In the genomic region with DNA sequence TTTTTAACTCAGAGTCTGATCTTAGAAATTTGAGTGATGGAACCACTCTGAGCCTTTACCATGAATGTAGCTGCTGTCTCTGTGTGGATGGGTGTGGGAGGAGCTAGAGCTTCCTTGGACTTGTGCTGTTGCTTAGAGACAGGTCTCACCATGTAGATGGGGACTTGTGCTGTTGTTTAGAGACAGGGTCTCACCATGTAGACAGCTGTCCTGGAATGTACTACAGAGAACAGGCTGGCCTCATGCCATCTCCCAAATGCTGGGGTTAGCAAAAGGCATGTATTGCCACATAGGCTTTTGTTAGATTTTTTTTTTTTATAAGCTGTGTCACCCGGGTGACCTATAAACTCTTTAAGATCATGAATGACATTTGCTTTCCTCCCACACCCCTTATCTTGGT, we compare ENCODE assay signal across 19 mouse cellular contexts. TPM values are rescaled to one million over a fixed set of nuclear protein-coding genes. Genes with fewer than 3 reads are reported as not detected.
A peak's percentile ranks its signal among the peaks of the same experiment; 100 is the strongest.
DNase-seq lines count a peak whose midpoint lies in the region; ATAC-seq and TF ChIP-seq lines count a peak whose summit lies in the region.
"Had no signal": no experiment of that assay in that cellular context is flagged by ENCODE, and none has a peak within 500 bp of the region (broad histone marks: within the 10 kb centered on the region; RNA-seq: fewer than 3 reads in every experiment).

No protein-coding gene starts in this region.

- no peaks in the 10 kb centered on the region for H3K36me3 ChIP-seq in embryonic facial prominence, embryonic 14.5 days (ENCODE audit: control insufficient read depth, insufficient read depth, low read length)
- H3K36me3 ChIP-seq in embryonic facial prominence, embryonic 10.5 days (replicated peaks) = no peaks in the 10 kb centered on the region
- H3K36me3 ChIP-seq in lung, postnatal 0 days (ENCODE audit: insufficient read depth, low read length) = no peaks in the 10 kb centered on the region
- H3K36me3 ChIP-seq: forebrain, embryonic 15.5 days; limb, embryonic 13.5 days; midbrain, embryonic 12.5 days had no signal

- no peak for TF ChIP-seq CTCF in lung, postnatal 0 days (IDR thresholded peaks at IDR 0.05)

- no peak overlapping the region for H3K9ac ChIP-seq in embryonic facial prominence, embryonic 14.5 days (ENCODE audit: low read depth, low read length)
- H3K9ac ChIP-seq in lung, postnatal 0 days (replicated peaks; ENCODE audit: low read depth) = no peak overlapping the region
- H3K9ac ChIP-seq: forebrain, embryonic 15.5 days; limb, embryonic 13.5 days; midbrain, embryonic 12.5 days had no signal

- no peak for ATAC-seq in embryonic facial prominence, embryonic 14.5 days (ENCODE audit: low read depth)
- peak; percentile 92 for ATAC-seq in lung, postnatal 0 days
- ATAC-seq in inflammation-experienced regulatory T-cells, adult 6 months = no peak
- ATAC-seq: forebrain, embryonic 15.5 days; intestine, postnatal 0 days had no signal

- no peaks in the 10 kb centered on the region for H3K4me1 ChIP-seq in embryonic facial prominence, embryonic 14.5 days (ENCODE audit: control insufficient read depth, insufficient read depth, low read length)
- H3K4me1 ChIP-seq in embryonic facial prominence, embryonic 10.5 days = no peaks in the 10 kb centered on the region
- peaks cover 6% of the 10 kb centered on the region; the same call in 1 of the 2 replicates for H3K4me1 ChIP-seq in lung, postnatal 0 days (ENCODE audit: insufficient read depth, low read depth, low read length)
- H3K4me1 ChIP-seq: forebrain, embryonic 15.5 days; limb, embryonic 13.5 days; midbrain, embryonic 12.5 days had no signal

- no peak overlapping the region for H3K27ac ChIP-seq in embryonic facial prominence, embryonic 14.5 days (replicated peaks; ENCODE audit: low read depth, low read length)
- H3K27ac ChIP-seq in embryonic facial prominence, embryonic 10.5 days (replicated peaks) = no peak overlapping the region
- no peak overlapping the region; the same call in 1 of the 2 replicates for H3K27ac ChIP-seq in lung, postnatal 0 days (ENCODE audit: low read length)
- H3K27ac ChIP-seq: forebrain, embryonic 15.5 days; gastrocnemius, adult 2 months; limb, embryonic 13.5 days; midbrain, embryonic 12.5 days had no signal

- TF ChIP-seq EP300 in lung, postnatal 0 days (IDR thresholded peaks at IDR 0.05) = no peak

- H3K4me2 ChIP-seq in embryonic facial prominence, embryonic 14.5 days (ENCODE audit: low read depth, low read length) = no peak overlapping the region
- no peak overlapping the region for H3K4me2 ChIP-seq in lung, postnatal 0 days (replicated peaks; ENCODE audit: low read depth, low read length)
- H3K4me2 ChIP-seq: forebrain, embryonic 15.5 days; limb, embryonic 13.5 days; midbrain, embryonic 12.5 days had no signal

- DNase-seq in embryonic facial prominence, embryonic 14.5 days (ENCODE audit: low spot score) = peak; percentile 45
- DNase-seq in embryonic facial prominence, embryonic 10.5 days (ENCODE audit: low spot score) = no peak
- peak; percentile 12 for DNase-seq in heart, postnatal 4 days
- DNase-seq in heart, postnatal 10 days = no peak
- peak; percentile 81 for DNase-seq in lung, postnatal 0 days (ENCODE audit: low spot score)
- no peak for DNase-seq in lung, adult 18-20 months
- DNase-seq in lung, postnatal 4 days = peak; percentile 35 to 66
- DNase-seq: adrenal gland, postnatal 14 days; cerebellum, adult 9-10 months; gastrocnemius, adult 2 months; kidney, postnatal 10 days; right cerebral cortex, postnatal 25 days; thymus, adult 2 months had no signal

- no peaks in the 10 kb centered on the region for H3K9me3 ChIP-seq in embryonic facial prominence, embryonic 14.5 days (ENCODE audit: control insufficient read depth, low read length)
- no peaks in the 10 kb centered on the region for H3K9me3 ChIP-seq in embryonic facial prominence, embryonic 10.5 days
- no peaks in the 10 kb centered on the region for H3K9me3 ChIP-seq in lung, postnatal 0 days (ENCODE audit: low read length)
- H3K9me3 ChIP-seq: forebrain, embryonic 15.5 days; limb, embryonic 13.5 days; midbrain, embryonic 12.5 days had no signal

- WGBS in embryonic facial prominence, embryonic 14.5 days = 88% methylated on average over 1 of the region's 1 CpGs
- 89% methylated on average over 1 of the region's 1 CpGs for WGBS in embryonic facial prominence, embryonic 10.5 days
- WGBS in lung, postnatal 0 days = 0% methylated on average over 1 of the region's 1 CpGs

- no peaks in the 10 kb centered on the region for H3K27me3 ChIP-seq in embryonic facial prominence, embryonic 14.5 days (replicated peaks; ENCODE audit: control insufficient read depth, insufficient read depth, low read length)
- no peaks in the 10 kb centered on the region for H3K27me3 ChIP-seq in embryonic facial prominence, embryonic 10.5 days (replicated peaks; ENCODE audit: low read depth, poor library complexity, severe bottlenecking)
- H3K27me3 ChIP-seq in lung, postnatal 0 days (replicated peaks; ENCODE audit: insufficient read depth, low read length) = no peaks in the 10 kb centered on the region
- H3K27me3 ChIP-seq: forebrain, embryonic 15.5 days; limb, embryonic 13.5 days; midbrain, embryonic 12.5 days had no signal

- H3K4me3 ChIP-seq in embryonic facial prominence, embryonic 14.5 days (ENCODE audit: low read depth, low read length) = no peak overlapping the region
- H3K4me3 ChIP-seq in embryonic facial prominence, embryonic 10.5 days = no peak overlapping the region
- no peak overlapping the region for H3K4me3 ChIP-seq in lung, postnatal 0 days (ENCODE audit: low read depth, low read length)
- H3K4me3 ChIP-seq: forebrain, embryonic 15.5 days; gastrocnemius, adult 2 months; limb, embryonic 13.5 days; midbrain, embryonic 12.5 days had no signal

- intact Hi-C loops in heart, postnatal 10 days (cut with DNase I) = no loop called here

RNA-seq across cellular contexts. Expression of gene Gucy2c, which starts 17.7 kb away (rescaled TPM):
- 0.13 and 0.15 TPM in 2 replicates for polyA plus RNA-seq in embryonic facial prominence, embryonic 14.5 days (2014; fragmentation: Nextera tagmentation; extraction: Ambion mirVana)
- polyA plus RNA-seq in embryonic facial prominence, embryonic 10.5 days (2016; fragmentation: Nextera tagmentation; extraction: Ambion mirVana) = 0.11 TPM in 2 replicates
- not detected for total RNA-seq in heart, postnatal 4 days (2021)
- total RNA-seq in heart, postnatal 10 days (2021) = not detected
- 0.11 TPM in 1 of 2 replicates, not detected in the other for polyA plus RNA-seq in lung, postnatal 0 days (2015; fragmentation: Nextera tagmentation; extraction: Ambion mirVana)
- polyA plus RNA-seq in inflammation-experienced regulatory T-cells, adult 6 months (2017; shearing (Covaris generic)) = not detected
- total RNA-seq: gastrocnemius, adult 2 months had no signal
- polyA plus RNA-seq: heart, embryonic 14.5 days had no signal

RNA-seq across cellular contexts. Expression of gene Hist4h4, which starts 40.3 kb away (rescaled TPM):
- 0.64 and 1.1 TPM in 2 replicates for polyA plus RNA-seq in embryonic facial prominence, embryonic 14.5 days (2014; fragmentation: Nextera tagmentation; extraction: Ambion mirVana)
- polyA plus RNA-seq in embryonic facial prominence, embryonic 10.5 days (2016; fragmentation: Nextera tagmentation; extraction: Ambion mirVana) = 0.47 and 0.64 TPM in 2 replicates
- total RNA-seq in heart, postnatal 4 days (2021) = 10 to 100 TPM; 32.8 to 34.4 TPM
- 10 to 100 TPM; 20.5 to 22.3 TPM for total RNA-seq in heart, postnatal 10 days (2021)
- polyA plus RNA-seq in lung, postnatal 0 days (2015; fragmentation: Nextera tagmentation; extraction: Ambion mirVana) = 1.5 and 1.6 TPM in 2 replicates
- polyA plus RNA-seq in inflammation-experienced regulatory T-cells, adult 6 months (2017; shearing (Covaris generic)) = 1 to 10 TPM in 2 of 3 experiments, under 1 TPM in 1; 0.85 to 2.9 (median 2.8) TPM

RNA-seq across cellular contexts. Expression of gene H2afj, which starts 44.1 kb away (rescaled TPM):
- polyA plus RNA-seq in embryonic facial prominence, embryonic 14.5 days (2014; fragmentation: Nextera tagmentation; extraction: Ambion mirVana) = 93.2 and 98.2 TPM in 2 replicates
- 86.6 and 91.3 TPM in 2 replicates for polyA plus RNA-seq in embryonic facial prominence, embryonic 10.5 days (2016; fragmentation: Nextera tagmentation; extraction: Ambion mirVana)
- total RNA-seq in heart, postnatal 4 days (2021) = 10 to 100 TPM; 28.1 to 33.6 TPM
- total RNA-seq in heart, postnatal 10 days (2021) = 10 to 100 TPM; 35.3 to 42.5 TPM
- 424 and 464 TPM in 2 replicates for polyA plus RNA-seq in lung, postnatal 0 days (2015; fragmentation: Nextera tagmentation; extraction: Ambion mirVana)
- 100 to 1,000 TPM; 112 to 120 (median 112) TPM for polyA plus RNA-seq in inflammation-experienced regulatory T-cells, adult 6 months (2017; shearing (Covaris generic))

Comparison
In these comparisons a context has a peak if more than half of its experiments do, and no peak if none do; other contexts are left out.
1. DNase-seq: peak in embryonic facial prominence, embryonic 14.5 days (single experiment), heart, postnatal 4 days (single experiment), lung, postnatal 0 days (single experiment) and lung, postnatal 4 days (2 of 2); none in embryonic facial prominence, embryonic 10.5 days (single experiment), heart, postnatal 10 days (0 of 2) and lung, adult 18-20 months (0 of 2).